Comparison of ENCODE assay signal across 8 mouse cellular contexts in genomic region chr4:57681511-57681910, GRCm38 (mm10). TPM values are rescaled to one million over a fixed set of nuclear protein-coding genes. Genes with fewer than 3 reads are reported as not detected.
DNase-seq lines count a peak whose midpoint lies in the region; ATAC-seq and TF ChIP-seq lines count a peak whose summit lies in the region.
"Had no signal": no experiment of that assay in that cellular context is flagged by ENCODE, and none has a peak within 500 bp of the region (broad histone marks: within the 10 kb centered on the region; RNA-seq: fewer than 3 reads in every experiment).

No protein-coding gene starts in this region.

- no peaks in the 10 kb centered on the region for H3K36me3 ChIP-seq in E14TG2a.4 (ENCODE audit: insufficient read depth, low read length)
- no peaks in the 10 kb centered on the region for H3K36me3 ChIP-seq in heart, embryonic 16.5 days (ENCODE audit: control insufficient read depth, insufficient read depth)
- no peaks in the 10 kb centered on the region for H3K36me3 ChIP-seq in lung, postnatal 0 days (ENCODE audit: insufficient read depth, low read length)
- H3K36me3 ChIP-seq: stomach, embryonic 15.5 days had no signal

- H3K27me3 ChIP-seq in E14TG2a.4 (ENCODE audit: insufficient read depth, low read length), result peaks cover 7% of the 10 kb centered on the region; the same call in 1 of the 2 replicates
- no peaks in the 10 kb centered on the region for H3K27me3 ChIP-seq in heart, embryonic 16.5 days (ENCODE audit: control insufficient read depth, insufficient read depth, low read length)
- H3K27me3 ChIP-seq in lung, postnatal 0 days (replicated peaks; ENCODE audit: insufficient read depth, low read length), result no peaks in the 10 kb centered on the region
- H3K27me3 ChIP-seq: stomach, embryonic 15.5 days had no signal

- WGBS in heart, embryonic 16.5 days, result 61% methylated on average over 12 of the region's 12 CpGs
- 56% methylated on average over 12 of the region's 12 CpGs for WGBS in lung, postnatal 0 days

- no peaks in the 10 kb centered on the region for H3K9me3 ChIP-seq in E14TG2a.4 (ENCODE audit: low read length)
- no peaks in the 10 kb centered on the region for H3K9me3 ChIP-seq in heart, embryonic 16.5 days (replicated peaks; ENCODE audit: control insufficient read depth, low read length)
- H3K9me3 ChIP-seq in lung, postnatal 0 days (ENCODE audit: low read length), result no peaks in the 10 kb centered on the region
- H3K9me3 ChIP-seq: stomach, embryonic 15.5 days had no signal

- peak overlapping the region; percentile 30; the same call in 1 of the 2 replicates for H3K4me3 ChIP-seq in E14TG2a.4 (replicated peaks; ENCODE audit: low read length)
- no peak overlapping the region for H3K4me3 ChIP-seq in heart, embryonic 16.5 days (ENCODE audit: low read length)
- no peak overlapping the region for H3K4me3 ChIP-seq in lung, postnatal 0 days (ENCODE audit: low read depth, low read length)
- H3K4me3 ChIP-seq: stomach, embryonic 15.5 days had no signal

- TF ChIP-seq CTCF in E14TG2a.4 (conservative IDR thresholded peaks at IDR 0.05; ENCODE audit: low read length), result no peak
- no peak for TF ChIP-seq CTCF in lung, postnatal 0 days (IDR thresholded peaks at IDR 0.05)

- H3K9ac ChIP-seq in heart, embryonic 16.5 days (ENCODE audit: low read length), result no peak overlapping the region
- no peak overlapping the region for H3K9ac ChIP-seq in lung, postnatal 0 days (replicated peaks; ENCODE audit: low read depth)
- H3K9ac ChIP-seq: stomach, embryonic 15.5 days had no signal

- H3K27ac ChIP-seq in heart, embryonic 16.5 days (ENCODE audit: low read length), result no peak overlapping the region
- no peak overlapping the region for H3K27ac ChIP-seq in lung, postnatal 0 days (ENCODE audit: low read length)
- H3K27ac ChIP-seq: stomach, embryonic 15.5 days had no signal

- peak; percentile 48 for DNase-seq in CD4-positive, CD25-positive, alpha-beta regulatory T cell, adult 2 months (ENCODE audit: low read depth, low spot score)
- DNase-seq in lung, postnatal 0 days (ENCODE audit: low spot score), result peak; percentile 51
- DNase-seq in thymus, postnatal 14 days, result peak; percentile 82
- DNase-seq in ovary, adult 18-20 months (ENCODE audit: low spot score), result no peak

- H3K4me1 ChIP-seq in E14TG2a.4 (replicated peaks; ENCODE audit: low read depth, low read length), result peaks cover 88% of the 10 kb centered on the region
- H3K4me1 ChIP-seq in heart, embryonic 16.5 days (ENCODE audit: control insufficient read depth, insufficient read depth, low read length), result peaks cover 27% of the 10 kb centered on the region
- H3K4me1 ChIP-seq in lung, postnatal 0 days (ENCODE audit: insufficient read depth, low read depth, low read length), result peaks cover 2% of the 10 kb centered on the region; the same call in 1 of the 2 replicates

- no peak overlapping the region for H3K4me2 ChIP-seq in heart, embryonic 16.5 days (ENCODE audit: low read depth, low read length)
- H3K4me2 ChIP-seq in lung, postnatal 0 days (replicated peaks; ENCODE audit: low read depth, low read length), result no peak overlapping the region
- H3K4me2 ChIP-seq: stomach, embryonic 15.5 days had no signal

- ATAC-seq in heart, embryonic 16.5 days (replicated peaks; ENCODE audit: extremely low read depth, insufficient read depth, low FRiP score), result 0 out of 2 replicates have a peak, but pooled peaks have one; percentile 10
- ATAC-seq in lung, postnatal 0 days, result 0 out of 2 replicates have a peak, but pooled peaks have one; percentile 20
- ATAC-seq in erythroblast, adult 5-6 weeks (replicated peaks; ENCODE audit: low FRiP score, poor library complexity, severe bottlenecking), result no peak

- TF ChIP-seq EP300 in lung, postnatal 0 days (IDR thresholded peaks at IDR 0.05), result 0 out of 2 replicates have a peak, but pooled peaks have one; percentile 18

RNA-seq across cellular contexts. Expression of gene Akap2, which starts 35.9 kb away (rescaled TPM):
- polyA plus RNA-seq in heart, embryonic 16.5 days (2015; fragmentation: Nextera tagmentation; extraction: Ambion mirVana), result 42.4 and 53.8 TPM in 2 replicates
- polyA plus RNA-seq in lung, postnatal 0 days (2015; fragmentation: Nextera tagmentation; extraction: Ambion mirVana), result 112 and 126 TPM in 2 replicates
- total RNA-seq in erythroblast, adult 5-6 weeks (2015; ENCODE audit: low replicate concordance), result 0.21 TPM in 1 of 2 replicates, not detected in the other
- total RNA-seq in erythroblast, adult 5-6 weeks (2017; ENCODE audit: low replicate concordance), result 0.14 TPM in 1 of 2 replicates, not detected in the other
